Mouse (Mus musculus): ENCODE data around the gene Donson. TPM values are rescaled to one million over a fixed set of nuclear protein-coding genes. Genes with fewer than 3 reads are reported as not detected.

Donson gene
- total and polyA plus RNA-seq, 3 experiments, result 2.4 to 4.9 (median 3.9) TPM

- Histone ChIP-seq H3K9ac (ENCODE audit: low read depth, low read length) (no peak overlapping the region), H3K79me2 (replicated peaks; ENCODE audit: control insufficient read depth, insufficient read depth, low read length) (no peaks in the 10 kb centered on the region), H3K27me3 (ENCODE audit: control insufficient read depth, insufficient read depth, low read length) (no peaks in the 10 kb centered on the region), H3K36me3 (ENCODE audit: control insufficient read depth, insufficient read depth, low read length) (no peaks in the 10 kb centered on the region), H3K27ac (no peak overlapping the region), H3K4me1 (ENCODE audit: control insufficient read depth, insufficient read depth, low read length) (no peaks in the 10 kb centered on the region), H3K4me3 (no peak overlapping the region)
- TF ChIP-seq CTCF (IDR thresholded peaks at IDR 0.05) (no peak), POLR2A (IDR thresholded peaks at IDR 0.05; ENCODE audit: insufficient read depth, low read depth, low read length) (no peak), EP300 (IDR thresholded peaks at IDR 0.05; ENCODE audit: insufficient read depth, low read depth, low read length) (no peak)
- no peak for DNase-seq
- intact Hi-C loops (cut with DNase I), result no loop called here
- WGBS, result 89% methylated on average over 3 of the region's 3 CpGs
These were observed 59.9 kb downstream of the Donson start for GRCm38 (mm10) chr16:91628673-91629072.

GRCm38 (mm10) chr16:91627831-91628230 lies 60.7 kb downstream of the Donson start:
- no peaks in the 10 kb centered on the region for H3K4me1 ChIP-seq (ENCODE audit: control insufficient read depth, insufficient read depth, low read length)
- no peaks in the 10 kb centered on the region for H3K79me2 ChIP-seq (replicated peaks; ENCODE audit: control insufficient read depth, insufficient read depth, low read length)
- no peak for DNase-seq
- H3K9ac ChIP-seq (ENCODE audit: low read depth, low read length), result no peak overlapping the region
- H3K27ac ChIP-seq, result no peak overlapping the region
- H3K4me3 ChIP-seq, result no peak overlapping the region
- H3K27me3 ChIP-seq (ENCODE audit: control insufficient read depth, insufficient read depth, low read length), result no peaks in the 10 kb centered on the region
- TF ChIP-seq EP300 (IDR thresholded peaks at IDR 0.05; ENCODE audit: insufficient read depth, low read depth, low read length), result no peak
- WGBS, result 71% methylated on average over 7 of the region's 7 CpGs
- intact Hi-C loops (cut with DNase I), result no loop called here
- H3K36me3 ChIP-seq (ENCODE audit: control insufficient read depth, insufficient read depth, low read length), result no peaks in the 10 kb centered on the region

Other genes starting within 250 kb of the Donson start
- gene Ifnar1, start 203.5 kb downstream of the Donson start, total RNA-seq (2021), result 10 to 100 TPM; 23.6 to 24.0 TPM
- 12.5 and 20.2 TPM in 2 replicates for gene Ifnar1, start 203.5 kb downstream of the Donson start, polyA plus RNA-seq (2012; rRNA removed)
- gene Ifngr2, start 141.7 kb downstream of the Donson start, total RNA-seq (2021), result 100 to 1,000 TPM; 120 TPM
- 100 and 140 TPM in 2 replicates for gene Ifngr2, start 141.7 kb downstream of the Donson start, polyA plus RNA-seq (2012; rRNA removed)
- 10 to 100 TPM; 47.0 to 62.7 TPM for gene Tmem50b, start 91.0 kb downstream of the Donson start, total RNA-seq (2021)
- 63.4 and 99.8 TPM in 2 replicates for gene Tmem50b, start 91.0 kb downstream of the Donson start, polyA plus RNA-seq (2012; rRNA removed)
- gene Dnajc28, start 69.7 kb downstream of the Donson start, total RNA-seq (2021), result 10 to 100 TPM; 31.1 to 34.1 TPM
- gene Dnajc28, start 69.7 kb downstream of the Donson start, polyA plus RNA-seq (2012; rRNA removed), result 9.8 and 19.5 TPM in 2 replicates
- gene Gart, start 41.8 kb downstream of the Donson start, total RNA-seq (2021), result 10 to 100 TPM; 62.7 to 66.2 TPM
- gene Gart, start 41.8 kb downstream of the Donson start, polyA plus RNA-seq (2012; rRNA removed), result 25.0 and 43.4 TPM in 2 replicates
- gene Son, start 41.3 kb downstream of the Donson start, total RNA-seq (2021), result 100 to 1,000 TPM; 134 to 135 TPM
- gene Son, start 41.3 kb downstream of the Donson start, polyA plus RNA-seq (2012; rRNA removed), result 111 and 218 TPM in 2 replicates
- gene Cryzl1, start 40.2 kb upstream of the Donson start, total RNA-seq (2021), result 10 to 100 TPM; 22.2 to 26.0 TPM
- 19.2 and 37.5 TPM in 2 replicates for gene Cryzl1, start 40.2 kb upstream of the Donson start, polyA plus RNA-seq (2012; rRNA removed)
- 10 to 100 TPM; 45.1 to 46.7 TPM for gene Itsn1, start 40.5 kb upstream of the Donson start, total RNA-seq (2021)
- gene Itsn1, start 40.5 kb upstream of the Donson start, polyA plus RNA-seq (2012; rRNA removed), result 35.8 and 48.5 TPM in 2 replicates